13 mouse cellular contexts compared by ENCODE assay signal in the genomic region with DNA sequence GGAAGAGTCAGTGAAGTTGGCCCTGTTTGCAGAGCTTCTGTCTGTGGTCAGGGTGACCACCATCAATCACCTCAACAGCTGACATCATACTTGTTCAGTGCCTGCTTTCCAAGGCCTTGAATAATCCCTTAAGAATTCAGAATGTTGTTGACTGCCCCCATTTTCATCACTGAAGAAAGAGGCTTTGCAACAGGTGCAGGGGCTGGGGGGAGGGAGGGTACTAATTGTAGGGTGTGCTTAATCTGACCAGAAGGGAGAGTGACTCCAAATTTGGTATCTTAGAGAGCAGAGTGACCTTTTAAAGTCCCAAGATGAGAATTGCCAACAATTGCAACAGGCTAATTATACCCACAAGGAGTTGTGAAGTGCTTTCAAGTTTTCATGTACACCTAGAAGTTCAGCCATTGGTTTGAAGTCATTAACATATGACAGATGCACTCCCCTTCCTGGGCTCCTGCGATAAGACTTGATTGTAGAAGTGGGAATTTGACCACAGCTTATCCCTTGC. TPM values are rescaled to one million over a fixed set of nuclear protein-coding genes. Genes with fewer than 3 reads are reported as not detected.
DNase-seq lines count a peak whose midpoint lies in the region; ATAC-seq and TF ChIP-seq lines count a peak whose summit lies in the region.
"Had no signal": no experiment of that assay in that cellular context is flagged by ENCODE, and none has a peak within 500 bp of the region (broad histone marks: within the 10 kb centered on the region; RNA-seq: fewer than 3 reads in every experiment).

No protein-coding gene starts in this region.

- peak; percentile 34; the same call in 1 of the 2 replicates for TF ChIP-seq EP300 in lung, postnatal 0 days (IDR thresholded peaks at IDR 0.05)

- ATAC-seq in lung, postnatal 0 days = 0 out of 2 replicates have a peak, but pooled peaks have one; percentile 14
- peak; percentile 82 for ATAC-seq in megakaryocyte-erythroid progenitor cell, adult 5-6 weeks (replicated peaks; ENCODE audit: low FRiP score, low TSS enrichment, poor library complexity, severe bottlenecking)
- ATAC-seq: forebrain, postnatal 0 days; hindbrain, postnatal 0 days had no signal

- no peaks in the 10 kb centered on the region for H3K36me3 ChIP-seq in lung, postnatal 0 days (ENCODE audit: insufficient read depth, low read length)
- H3K36me3 ChIP-seq: neural tube, embryonic 12.5 days had no signal

- no peak overlapping the region for H3K4me3 ChIP-seq in lung, postnatal 0 days (ENCODE audit: low read depth, low read length)
- H3K4me3 ChIP-seq: neural tube, embryonic 12.5 days had no signal

- H3K9ac ChIP-seq in lung, postnatal 0 days (replicated peaks; ENCODE audit: low read depth) = no peak overlapping the region
- H3K9ac ChIP-seq: forebrain, postnatal 0 days; neural tube, embryonic 12.5 days had no signal

- no peaks in the 10 kb centered on the region for H3K27me3 ChIP-seq in lung, postnatal 0 days (replicated peaks; ENCODE audit: insufficient read depth, low read length)
- H3K27me3 ChIP-seq: neural tube, embryonic 12.5 days had no signal

- TF ChIP-seq POLR2A in brain, embryonic 14.5 days (IDR thresholded peaks at IDR 0.05; ENCODE audit: borderline replicate concordance, extremely low read depth, insufficient read depth, insufficient read length, poor library complexity, severe bottlenecking) = no peak

- no peaks in the 10 kb centered on the region for H3K4me1 ChIP-seq in lung, postnatal 0 days (ENCODE audit: insufficient read depth, low read depth, low read length)

- 30% methylated on average over 1 of the region's 1 CpGs for WGBS in lung, postnatal 0 days

- H3K27ac ChIP-seq in lung, postnatal 0 days (ENCODE audit: low read length) = no peak overlapping the region
- H3K27ac ChIP-seq: hindbrain, postnatal 0 days; kidney, postnatal 0 days; neural tube, embryonic 12.5 days had no signal

- peak; percentile 35 for DNase-seq in gastrocnemius, adult 18-20 months (ENCODE audit: low spot score)
- no peak for DNase-seq in gastrocnemius, postnatal 10 days
- DNase-seq in lung, postnatal 0 days (ENCODE audit: low spot score) = peak; percentile 36
- DNase-seq in lung, postnatal 4 days = no peak
- peak; percentile 49 for DNase-seq in brain, embryonic 14.5 days (ENCODE audit: low read depth)
- DNase-seq in cerebellum, adult 11-12 months = no peak
- no peak for DNase-seq in ovary, postnatal 14 days (ENCODE audit: low spot score)
- DNase-seq: forebrain, postnatal 0 days; right cerebral cortex, postnatal 14 days had no signal

- TF ChIP-seq CTCF in lung, postnatal 0 days (IDR thresholded peaks at IDR 0.05) = no peak
- TF ChIP-seq CTCF in brain, embryonic 14.5 days (IDR thresholded peaks at IDR 0.05; ENCODE audit: borderline replicate concordance, extremely low read depth, insufficient read depth, insufficient read length) = no peak

- no peak overlapping the region for H3K4me2 ChIP-seq in lung, postnatal 0 days (replicated peaks; ENCODE audit: low read depth, low read length)
- H3K4me2 ChIP-seq: neural tube, embryonic 12.5 days had no signal

- H3K9me3 ChIP-seq in lung, postnatal 0 days (ENCODE audit: low read length) = no peaks in the 10 kb centered on the region
- H3K9me3 ChIP-seq: neural tube, embryonic 12.5 days had no signal

RNA-seq across cellular contexts. Expression of gene BC052040, which starts 24.4 kb away (rescaled TPM):
- total RNA-seq in gastrocnemius, adult 18-20 months (2021) = 1 to 10 TPM; 3.7 to 3.8 TPM
- 1 to 10 TPM; 2.6 TPM for total RNA-seq in gastrocnemius, postnatal 10 days (2021)
- 1.6 and 2.3 TPM in 2 replicates for polyA plus RNA-seq in lung, postnatal 0 days (2015; fragmentation: Nextera tagmentation; extraction: Ambion mirVana)
- 14.8 and 14.9 TPM in 2 replicates for polyA plus RNA-seq in brain, embryonic 14.5 days (2012; rRNA removed)
- 18.7 and 21.7 TPM in 2 replicates for total RNA-seq in megakaryocyte-erythroid progenitor cell, adult 5-6 weeks (2014; fragmentation: Nextera tagmentation)
- total RNA-seq in megakaryocyte-erythroid progenitor cell, adult 5-6 weeks (2017) = 7.9 and 8.5 TPM in 2 replicates

Comparison
In these comparisons a context has a peak if more than half of its experiments do, and no peak if none do; other contexts are left out.
1. DNase-seq: peak in gastrocnemius, adult 18-20 months (single experiment), lung, postnatal 0 days (single experiment) and brain, embryonic 14.5 days (single experiment); none in gastrocnemius, postnatal 10 days (single experiment), lung, postnatal 4 days (0 of 2), cerebellum, adult 11-12 months (single experiment) and ovary, postnatal 14 days (single experiment).